Mouse (Mus musculus) embryonic facial prominence, embryonic 15.5 days (tissue): ENCODE data around the gene Smurf1. TPM values are rescaled to one million over a fixed set of nuclear protein-coding genes. Genes with fewer than 3 reads are reported as not detected.

Experiments used
- ATAC-seq: fragments of 200-750 bp; cut with Nextera tagmentation; 2 replicates; pipeline ENCODE4 v1.8.0; 2017; ENCODE audit warnings: low read depth, moderate TSS enrichment; ENCODE audit not compliant: insufficient number of reproducible peaks, low FRiP score, low TSS enrichment
- H3K27ac ChIP-seq: fragments of 300-500 bp; sonication (generic); replicated peaks from 2 replicates; pipeline ENCODE4 v1.5.1; 2015; ENCODE audit warnings: mild to moderate bottlenecking, inconsistent platforms
- H3K27me3 ChIP-seq: fragments of 300-500 bp; sonication (generic); 2 replicates; pipeline ENCODE4 v1.6.1; 2015; ENCODE audit warnings: inconsistent platforms
- H3K36me3 ChIP-seq: fragments of 300-500 bp; sonication (generic); 2 replicates; pipeline ENCODE4 v1.6.1; 2015; ENCODE audit warnings: mild to moderate bottlenecking, inconsistent platforms
- H3K4me1 ChIP-seq: fragments of 300-500 bp; sonication (generic); 2 replicates; pipeline ENCODE4 v1.6.1; 2015; ENCODE audit warnings: inconsistent platforms
- H3K4me2 ChIP-seq: fragments of 300-500 bp; sonication (generic); replicated peaks from 2 replicates; pipeline ENCODE4 v1.6.1; 2015; ENCODE audit warnings: mild to moderate bottlenecking, inconsistent platforms
- H3K4me3 ChIP-seq: fragments of 300-500 bp; sonication (generic); replicated peaks from 2 replicates; pipeline ENCODE4 v1.5.1; 2015; ENCODE audit warnings: mild to moderate bottlenecking, inconsistent platforms
- H3K9ac ChIP-seq: fragments of 300-500 bp; sonication (generic); 2 replicates; pipeline ENCODE4 v1.6.1; 2015; ENCODE audit warnings: inconsistent platforms
- H3K9me3 ChIP-seq: fragments of 300-500 bp; sonication (generic); replicated peaks from 2 replicates; pipeline ENCODE4 v1.6.1; 2016; ENCODE audit warnings: inconsistent platforms
- WGBS: fragments of 180-500 bp; shearing (Covaris S2); methylation state at CpG from one replicate; pipeline ENCODE4 v1.1.7; 2015; 5-methylcytosine and 5-hydroxymethylcytosine counted together
- polyA plus RNA-seq: library from polyadenylated mRNA; unstranded; fragments of >200 nt; fragmentation: Nextera tagmentation; extraction: Ambion mirVana; gene quantifications from 2 replicates; pipeline ENCODE4 v1.2.1, GENCODE M21; 2015

Gene Smurf1
- polyA plus RNA-seq, 1 experiment from 2014 or later, result 18.5 TPM

GRCm38 (mm10) chr5:144914433-144914906, 51.2 kb downstream of the Smurf1 start:
- no peak for ATAC-seq
- Histone ChIP-seq H3K4me3 (no peak overlapping the region), H3K4me2 (no peak overlapping the region), H3K9me3 (no peaks in the 10 kb centered on the region), H3K4me1 (peaks cover 50% of the 10 kb centered on the region), H3K27me3 (no peaks in the 10 kb centered on the region), H3K27ac (0 out of 2 replicates have a peak overlapping the region, but pooled peaks have one; percentile 4), H3K9ac (no peak overlapping the region), H3K36me3 (no peaks in the 10 kb centered on the region)
- 24% methylated on average over 7 of the region's 7 CpGs for WGBS

- Histone ChIP-seq H3K27ac (no peak overlapping the region), H3K27me3 (no peaks in the 10 kb centered on the region), H3K4me3 (no peak overlapping the region), H3K4me2 (no peak overlapping the region), H3K9me3 (no peaks in the 10 kb centered on the region), H3K4me1 (peaks cover 44% of the 10 kb centered on the region), H3K9ac (no peak overlapping the region), H3K36me3 (no peaks in the 10 kb centered on the region)
- ATAC-seq, result no peak
- 90% methylated on average over 16 of the region's 16 CpGs for WGBS
Observed at GRCm38 (mm10) chr5:144913923-144914322, 51.7 kb downstream of the Smurf1 start.

- Histone ChIP-seq H3K27me3 (no peaks in the 10 kb centered on the region), H3K4me3 (no peak overlapping the region), H3K9ac (no peak overlapping the region), H3K9me3 (no peaks in the 10 kb centered on the region), H3K4me1 (peaks cover 41% of the 10 kb centered on the region), H3K4me2 (no peak overlapping the region), H3K36me3 (no peaks in the 10 kb centered on the region), H3K27ac (no peak overlapping the region)
- no peak for ATAC-seq
- 78% methylated on average over 5 of the region's 5 CpGs for WGBS
Observed at GRCm38 (mm10) chr5:144913361-144913760, 52.3 kb downstream of the Smurf1 start.

- 67% methylated on average over 7 of the region's 7 CpGs for WGBS
- Histone ChIP-seq H3K9ac (no peak overlapping the region), H3K4me1 (peaks cover 38% of the 10 kb centered on the region), H3K9me3 (no peaks in the 10 kb centered on the region), H3K27ac (no peak overlapping the region), H3K4me3 (no peak overlapping the region), H3K27me3 (no peaks in the 10 kb centered on the region), H3K36me3 (no peaks in the 10 kb centered on the region), H3K4me2 (no peak overlapping the region)
- no peak for ATAC-seq
Observed at GRCm38 (mm10) chr5:144912519-144913310, 52.9 kb downstream of the Smurf1 start.

- no peak overlapping the region for H3K27ac ChIP-seq
- no peaks in the 10 kb centered on the region for H3K27me3 ChIP-seq
- WGBS, result 85% methylated on average over 4 of the region's 4 CpGs
- H3K4me2 ChIP-seq, result no peak overlapping the region
- no peaks in the 10 kb centered on the region for H3K36me3 ChIP-seq
- H3K4me1 ChIP-seq, result peaks cover 25% of the 10 kb centered on the region
- ATAC-seq, result no peak
- no peaks in the 10 kb centered on the region for H3K9me3 ChIP-seq
- no peak overlapping the region for H3K4me3 ChIP-seq
- no peak overlapping the region for H3K9ac ChIP-seq
Observed at GRCm38 (mm10) chr5:144909521-144909920, 56.1 kb downstream of the Smurf1 start.

GRCm38 (mm10) chr5:144907591-144907990, 58.1 kb downstream of the Smurf1 start:
- H3K27me3 ChIP-seq, result no peaks in the 10 kb centered on the region
- no peak overlapping the region for H3K4me2 ChIP-seq
- 71% methylated on average over 2 of the region's 2 CpGs for WGBS
- H3K9ac ChIP-seq, result no peak overlapping the region
- no peak for ATAC-seq
- no peaks in the 10 kb centered on the region for H3K36me3 ChIP-seq
- no peaks in the 10 kb centered on the region for H3K9me3 ChIP-seq
- H3K27ac ChIP-seq, result no peak overlapping the region
- H3K4me3 ChIP-seq, result no peak overlapping the region
- peaks cover 20% of the 10 kb centered on the region; the same call in 1 of the 2 replicates for H3K4me1 ChIP-seq

- Histone ChIP-seq H3K9me3 (no peaks in the 10 kb centered on the region), H3K4me1 (0 out of 2 replicates have a peak, but pooled peaks cover 15% of the 10 kb centered on the region), H3K36me3 (peaks cover 10% of the 10 kb centered on the region; the same call in 1 of the 2 replicates), H3K27me3 (no peaks in the 10 kb centered on the region), H3K4me3 (no peak overlapping the region), H3K9ac (no peak overlapping the region), H3K4me2 (no peak overlapping the region), H3K27ac (no peak overlapping the region)
- 64% methylated on average over 12 of the region's 12 CpGs for WGBS
- ATAC-seq, result no peak
Observed at GRCm38 (mm10) chr5:144904356-144905134, 61.1 kb downstream of the Smurf1 start.

- no peak overlapping the region for H3K4me2 ChIP-seq
- no peak overlapping the region for H3K27ac ChIP-seq
- peaks cover 30% of the 10 kb centered on the region; the same call in 1 of the 2 replicates for H3K36me3 ChIP-seq
- 55% methylated on average over 10 of the region's 10 CpGs for WGBS
- ATAC-seq, result no peak
- H3K4me1 ChIP-seq, result 0 out of 2 replicates have a peak, but pooled peaks cover 15% of the 10 kb centered on the region
- H3K27me3 ChIP-seq, result no peaks in the 10 kb centered on the region
- no peaks in the 10 kb centered on the region for H3K9me3 ChIP-seq
- H3K4me3 ChIP-seq, result no peak overlapping the region
- no peak overlapping the region for H3K9ac ChIP-seq
Observed at GRCm38 (mm10) chr5:144901791-144902190, 63.9 kb downstream of the Smurf1 start.

- ATAC-seq, result no peak
- peaks cover 37% of the 10 kb centered on the region for H3K36me3 ChIP-seq
- 92% methylated on average over 7 of the region's 7 CpGs for WGBS
Observed at GRCm38 (mm10) chr5:144901035-144901434, 64.6 kb downstream of the Smurf1 start.

GRCm38 (mm10) chr5:144898448-144899052, 67.1 kb downstream of the Smurf1 start:
- H3K36me3 ChIP-seq, result peaks cover 54% of the 10 kb centered on the region
- H3K4me1 ChIP-seq, result 0 out of 2 replicates have a peak, but pooled peaks cover 9% of the 10 kb centered on the region
- 22% methylated on average over 7 of the region's 7 CpGs for WGBS
- ATAC-seq, result peak; percentile 78; the same call in 1 of the 2 replicates
- no peak overlapping the region for H3K4me3 ChIP-seq
- H3K27me3 ChIP-seq, result no peaks in the 10 kb centered on the region
- no peak overlapping the region for H3K9ac ChIP-seq
- H3K4me2 ChIP-seq, result no peak overlapping the region
- no peaks in the 10 kb centered on the region for H3K9me3 ChIP-seq
- H3K27ac ChIP-seq, result 0 out of 2 replicates have a peak overlapping the region, but pooled peaks have one; percentile 51

More at GRCm38 (mm10) chr5:144901035-144901434, 64.6 kb downstream of the Smurf1 start:
- H3K4me1 ChIP-seq, result 0 out of 2 replicates have a peak, but pooled peaks cover 15% of the 10 kb centered on the region
- no peak overlapping the region for H3K9ac ChIP-seq
- no peak overlapping the region for H3K4me3 ChIP-seq
- H3K27ac ChIP-seq, result no peak overlapping the region
- no peaks in the 10 kb centered on the region for H3K27me3 ChIP-seq
- no peaks in the 10 kb centered on the region for H3K9me3 ChIP-seq
- H3K4me2 ChIP-seq, result no peak overlapping the region

- H3K4me3 ChIP-seq, result no peak overlapping the region
- WGBS, result 58% methylated on average over 7 of the region's 7 CpGs
- no peak; the same call in 1 of the 2 replicates for ATAC-seq
Observed at GRCm38 (mm10) chr5:144897881-144898280, 67.8 kb downstream of the Smurf1 start.

More at GRCm38 (mm10) chr5:144897881-144898280, 67.8 kb downstream of the Smurf1 start:
- Histone ChIP-seq H3K9ac (no peak overlapping the region), H3K4me1 (0 out of 2 replicates have a peak, but pooled peaks cover 9% of the 10 kb centered on the region), H3K4me2 (no peak overlapping the region), H3K27me3 (no peaks in the 10 kb centered on the region), H3K36me3 (peaks cover 61% of the 10 kb centered on the region), H3K9me3 (no peaks in the 10 kb centered on the region), H3K27ac (no peak overlapping the region; the same call in 1 of the 2 replicates)
